Mouse (Mus musculus) neural tube, embryonic 13.5 days (tissue): ENCODE measurements around the gene E030025P04Rik. TPM values are rescaled to one million over a fixed set of nuclear protein-coding genes. Genes with fewer than 3 reads are reported as not detected.
A peak's percentile ranks its signal among the peaks of the same experiment; 100 is the strongest.

Source experiments
- ATAC-seq: fragments of 200-750 bp; cut with Nextera tagmentation; 2 replicates; pipeline ENCODE4 v1.8.0; 2017; ENCODE audit warnings: low read depth, mild to moderate bottlenecking, moderate TSS enrichment, moderate library complexity
- H3K27ac ChIP-seq: fragments of 300-500 bp; sonication (generic); replicated peaks from 2 replicates; pipeline ENCODE4 v1.5.1; 2015; ENCODE audit warnings: moderate library complexity, mild to moderate bottlenecking, inconsistent platforms
- H3K27me3 ChIP-seq: fragments of 300-500 bp; sonication (generic); 2 replicates; pipeline ENCODE4 v1.6.1; 2015; ENCODE audit warnings: mild to moderate bottlenecking, inconsistent platforms
- H3K36me3 ChIP-seq: fragments of 300-500 bp; sonication (generic); 2 replicates; pipeline ENCODE4 v1.6.1; 2015; ENCODE audit warnings: mild to moderate bottlenecking, inconsistent platforms
- H3K4me1 ChIP-seq: fragments of 300-500 bp; sonication (generic); replicated peaks from 2 replicates; pipeline ENCODE4 v1.6.1; 2015; ENCODE audit warnings: inconsistent platforms
- H3K4me2 ChIP-seq: fragments of 300-500 bp; sonication (generic); 2 replicates; pipeline ENCODE4 v1.6.1; 2015; ENCODE audit warnings: inconsistent platforms, mild to moderate bottlenecking, moderate library complexity
- H3K4me3 ChIP-seq: fragments of 300-500 bp; sonication (generic); 2 replicates; pipeline ENCODE4 v1.5.1; 2015; ENCODE audit warnings: mild to moderate bottlenecking, inconsistent platforms
- H3K9ac ChIP-seq: fragments of 300-500 bp; sonication (generic); 2 replicates; pipeline ENCODE4 v1.6.1; 2015; ENCODE audit warnings: moderate library complexity, mild to moderate bottlenecking, inconsistent platforms
- H3K9me3 ChIP-seq: fragments of 300-500 bp; sonication (generic); 2 replicates; pipeline ENCODE4 v1.6.1; 2016; ENCODE audit warnings: inconsistent platforms
- WGBS: fragments of 180-500 bp; shearing (Covaris S2); methylation state at CpG from one replicate; pipeline ENCODE4 v1.1.7; 2015; 5-methylcytosine and 5-hydroxymethylcytosine counted together
- polyA plus RNA-seq: library from polyadenylated mRNA; unstranded; fragments of >200 nt; fragmentation: Nextera tagmentation; extraction: Ambion mirVana; gene quantifications from 2 replicates; pipeline ENCODE4 v1.2.1, GENCODE M21; 2015

E030025P04Rik gene
- not detected in 2 replicates for polyA plus RNA-seq

GRCm38 (mm10) chr11:109144236-109144635, at the start of gene E030025P04Rik:
TSS of gene E030025P04Rik (minus strand) at chr11:109144369.
- H3K36me3 ChIP-seq, result no peaks in the 10 kb centered on the region
- ATAC-seq, result no peak
- no peak within 1 kb of the TSS for H3K4me2 ChIP-seq
- H3K27ac ChIP-seq, result no peak within 1 kb of the TSS; the same call in 1 of the 2 replicates
- peaks cover 13% of the 10 kb centered on the region for H3K4me1 ChIP-seq
- H3K27me3 ChIP-seq, result no peaks in the 10 kb centered on the region
- no peaks in the 10 kb centered on the region for H3K9me3 ChIP-seq
- no peak within 1 kb of the TSS for H3K9ac ChIP-seq
- H3K4me3 ChIP-seq, result no peak within 1 kb of the TSS
- WGBS, result 78% methylated on average over 4 of the region's 4 CpGs

GRCm38 (mm10) chr11:109192673-109193557, 48.7 kb upstream of the E030025P04Rik start:
- Histone ChIP-seq H3K9me3 (no peaks in the 10 kb centered on the region), H3K36me3 (no peaks in the 10 kb centered on the region), H3K4me2 (no peak overlapping the region), H3K9ac (no peak overlapping the region), H3K27ac (no peak overlapping the region), H3K4me3 (no peak overlapping the region), H3K27me3 (no peaks in the 10 kb centered on the region), H3K4me1 (no peaks in the 10 kb centered on the region)
- peak; percentile 43; the same call in 1 of the 2 replicates for ATAC-seq
- WGBS, result 39% methylated on average over 15 of the region's 15 CpGs

GRCm38 (mm10) chr11:109188235-109188634, 44.1 kb upstream of the E030025P04Rik start:
- Histone ChIP-seq H3K4me2 (no peak overlapping the region), H3K27ac (no peak overlapping the region), H3K4me1 (no peaks in the 10 kb centered on the region), H3K36me3 (no peaks in the 10 kb centered on the region), H3K9ac (no peak overlapping the region), H3K9me3 (no peaks in the 10 kb centered on the region), H3K27me3 (no peaks in the 10 kb centered on the region), H3K4me3 (no peak overlapping the region)
- WGBS, result 92% methylated on average over 5 of the region's 5 CpGs
- no peak for ATAC-seq

- Histone ChIP-seq H3K27ac (no peak overlapping the region), H3K27me3 (no peaks in the 10 kb centered on the region), H3K4me3 (no peak overlapping the region), H3K36me3 (no peaks in the 10 kb centered on the region), H3K9ac (no peak overlapping the region), H3K4me1 (no peaks in the 10 kb centered on the region), H3K4me2 (no peak overlapping the region), H3K9me3 (no peaks in the 10 kb centered on the region)
- ATAC-seq, result no peak
- 77% methylated on average over 6 of the region's 6 CpGs for WGBS
Observed at GRCm38 (mm10) chr11:109187631-109188184, 43.5 kb upstream of the E030025P04Rik start.

GRCm38 (mm10) chr11:109181118-109181517, 36.9 kb upstream of the E030025P04Rik start:
- Histone ChIP-seq H3K27me3 (no peaks in the 10 kb centered on the region), H3K4me2 (no peak overlapping the region), H3K4me1 (peaks cover 12% of the 10 kb centered on the region), H3K9me3 (no peaks in the 10 kb centered on the region), H3K4me3 (no peak overlapping the region), H3K9ac (no peak overlapping the region), H3K36me3 (no peaks in the 10 kb centered on the region), H3K27ac (no peak overlapping the region)
- no peak for ATAC-seq
- WGBS, result 64% methylated on average over 7 of the region's 7 CpGs

- H3K27ac ChIP-seq, result no peak overlapping the region
- 94% methylated on average over 11 of the region's 11 CpGs for WGBS
- H3K4me3 ChIP-seq, result no peak overlapping the region
- no peak overlapping the region for H3K4me2 ChIP-seq
- no peaks in the 10 kb centered on the region for H3K9me3 ChIP-seq
- no peak overlapping the region for H3K9ac ChIP-seq
- no peaks in the 10 kb centered on the region for H3K36me3 ChIP-seq
- H3K27me3 ChIP-seq, result no peaks in the 10 kb centered on the region
- peaks cover 12% of the 10 kb centered on the region for H3K4me1 ChIP-seq
- no peak for ATAC-seq
Observed at GRCm38 (mm10) chr11:109180290-109180689, 36.1 kb upstream of the E030025P04Rik start.

- no peaks in the 10 kb centered on the region for H3K36me3 ChIP-seq
- H3K9me3 ChIP-seq, result no peaks in the 10 kb centered on the region
- WGBS, result 54% methylated on average over 8 of the region's 8 CpGs
- no peak overlapping the region for H3K4me3 ChIP-seq
- H3K4me2 ChIP-seq, result no peak overlapping the region
- H3K4me1 ChIP-seq, result peaks cover 12% of the 10 kb centered on the region
- no peak; the same call in 1 of the 2 replicates for ATAC-seq
- H3K27me3 ChIP-seq, result no peaks in the 10 kb centered on the region
- H3K9ac ChIP-seq, result no peak overlapping the region
- H3K27ac ChIP-seq, result no peak overlapping the region
Observed at GRCm38 (mm10) chr11:109178788-109179518, 34.8 kb upstream of the E030025P04Rik start.

- Histone ChIP-seq H3K27ac (no peak overlapping the region), H3K4me1 (peaks cover 5% of the 10 kb centered on the region; the same call in 1 of the 2 replicates), H3K4me3 (no peak overlapping the region), H3K27me3 (no peaks in the 10 kb centered on the region), H3K9ac (no peak overlapping the region), H3K4me2 (no peak overlapping the region), H3K36me3 (no peaks in the 10 kb centered on the region), H3K9me3 (0 out of 2 replicates have a peak, but pooled peaks cover 4% of the 10 kb centered on the region)
- 94% methylated on average over 8 of the region's 8 CpGs for WGBS
- no peak for ATAC-seq
Observed at GRCm38 (mm10) chr11:109175376-109175969, 31.3 kb upstream of the E030025P04Rik start.

- Histone ChIP-seq H3K4me1 (no peaks in the 10 kb centered on the region), H3K4me3 (no peak overlapping the region), H3K27me3 (no peaks in the 10 kb centered on the region), H3K27ac (no peak overlapping the region), H3K9ac (no peak overlapping the region), H3K36me3 (no peaks in the 10 kb centered on the region), H3K9me3 (0 out of 2 replicates have a peak, but pooled peaks cover 4% of the 10 kb centered on the region), H3K4me2 (no peak overlapping the region)
- ATAC-seq, result no peak
- 97% methylated on average over 1 of the region's 1 CpGs for WGBS
Observed at GRCm38 (mm10) chr11:109172224-109172623, 28.1 kb upstream of the E030025P04Rik start.

GRCm38 (mm10) chr11:109170771-109171170, 26.6 kb upstream of the E030025P04Rik start:
- H3K4me3 ChIP-seq, result no peak overlapping the region
- ATAC-seq, result no peak
- H3K9ac ChIP-seq, result no peak overlapping the region
- H3K9me3 ChIP-seq, result 0 out of 2 replicates have a peak, but pooled peaks cover 4% of the 10 kb centered on the region
- no peak overlapping the region for H3K27ac ChIP-seq
- no peak overlapping the region for H3K4me2 ChIP-seq
- no peaks in the 10 kb centered on the region for H3K27me3 ChIP-seq
- 96% methylated on average over 6 of the region's 6 CpGs for WGBS
- H3K4me1 ChIP-seq, result no peaks in the 10 kb centered on the region
- no peaks in the 10 kb centered on the region for H3K36me3 ChIP-seq

GRCm38 (mm10) chr11:109157694-109158093, 13.5 kb upstream of the E030025P04Rik start:
- H3K4me3 ChIP-seq, result no peak overlapping the region
- H3K27ac ChIP-seq, result no peak overlapping the region
- H3K9me3 ChIP-seq, result no peaks in the 10 kb centered on the region
- H3K27me3 ChIP-seq, result no peaks in the 10 kb centered on the region
- no peaks in the 10 kb centered on the region for H3K4me1 ChIP-seq
- no peak overlapping the region for H3K4me2 ChIP-seq
- ATAC-seq, result no peak
- H3K9ac ChIP-seq, result no peak overlapping the region
- WGBS, result 71% methylated on average over 5 of the region's 5 CpGs
- H3K36me3 ChIP-seq, result no peaks in the 10 kb centered on the region
